Mouse (Mus musculus): Measurements from ENCODE around the gene Pik3cg. TPM values are rescaled to one million over a fixed set of nuclear protein-coding genes. Genes with fewer than 3 reads are reported as not detected.

The Pik3cg gene
- polyA plus RNA-seq, 1 experiment from 2014 or later: 3.7 TPM

GRCm38 (mm10) chr12:32236450-32236849 lies 28.0 kb upstream of the Pik3cg start:
- ATAC-seq (replicated peaks; ENCODE audit: low FRiP score, low TSS enrichment, low read depth) (no peak), DNase-seq (ENCODE audit: low spot score) (no peak)
- WGBS: 78% methylated on average over 3 of the region's 3 CpGs
- Histone ChIP-seq H3K4me3 (ENCODE audit: low read depth, low read length) (no peak overlapping the region), H3K27me3 (replicated peaks; ENCODE audit: control insufficient read depth, insufficient read depth, low read length) (no peaks in the 10 kb centered on the region), H3K4me1 (replicated peaks; ENCODE audit: control insufficient read depth, insufficient read depth, low read length) (no peaks in the 10 kb centered on the region), H3K4me2 (ENCODE audit: low read length) (no peak overlapping the region), H3K27ac (ENCODE audit: low read depth) (no peak overlapping the region), H3K9ac (ENCODE audit: low read length) (no peak overlapping the region), H3K36me3 (ENCODE audit: control insufficient read depth, insufficient read depth, low read length) (no peaks in the 10 kb centered on the region), H3K9me3 (ENCODE audit: control insufficient read depth, low read length) (no peaks in the 10 kb centered on the region)

GRCm38 (mm10) chr12:32233871-32234270 lies 25.4 kb upstream of the Pik3cg start:
- Histone ChIP-seq H3K9ac (ENCODE audit: low read length) (no peak overlapping the region), H3K36me3 (ENCODE audit: control insufficient read depth, insufficient read depth, low read length) (no peaks in the 10 kb centered on the region), H3K9me3 (ENCODE audit: control insufficient read depth, low read length) (no peaks in the 10 kb centered on the region), H3K27me3 (replicated peaks; ENCODE audit: control insufficient read depth, insufficient read depth, low read length) (no peaks in the 10 kb centered on the region), H3K27ac (ENCODE audit: low read depth) (no peak overlapping the region), H3K4me3 (ENCODE audit: low read depth, low read length) (no peak overlapping the region), H3K4me2 (ENCODE audit: low read length) (no peak overlapping the region), H3K4me1 (replicated peaks; ENCODE audit: control insufficient read depth, insufficient read depth, low read length) (no peaks in the 10 kb centered on the region)
- WGBS: 53% methylated on average over 4 of the region's 4 CpGs
- ATAC-seq (replicated peaks; ENCODE audit: low FRiP score, low TSS enrichment, low read depth): no peak
- DNase-seq (ENCODE audit: low spot score): no peak

- Histone ChIP-seq H3K9me3 (ENCODE audit: control insufficient read depth, low read length) (no peaks in the 10 kb centered on the region), H3K4me2 (ENCODE audit: low read length) (no peak overlapping the region), H3K4me1 (replicated peaks; ENCODE audit: control insufficient read depth, insufficient read depth, low read length) (no peaks in the 10 kb centered on the region), H3K27ac (ENCODE audit: low read depth) (no peak overlapping the region), H3K36me3 (ENCODE audit: control insufficient read depth, insufficient read depth, low read length) (no peaks in the 10 kb centered on the region), H3K27me3 (replicated peaks; ENCODE audit: control insufficient read depth, insufficient read depth, low read length) (no peaks in the 10 kb centered on the region), H3K9ac (ENCODE audit: low read length) (no peak overlapping the region), H3K4me3 (ENCODE audit: low read depth, low read length) (no peak overlapping the region)
- 90% methylated on average over 1 of the region's 1 CpGs for WGBS
- DNase-seq (ENCODE audit: low spot score) (no peak), ATAC-seq (replicated peaks; ENCODE audit: low FRiP score, low TSS enrichment, low read depth) (no peak)
Measured at GRCm38 (mm10) chr12:32231398-32231797, 22.9 kb upstream of the Pik3cg start.

GRCm38 (mm10) chr12:32223629-32224028 lies 15.2 kb upstream of the Pik3cg start:
- WGBS: 86% methylated on average over 1 of the region's 1 CpGs
- no peak for ATAC-seq (replicated peaks; ENCODE audit: low FRiP score, low TSS enrichment, low read depth)
- DNase-seq (ENCODE audit: low spot score): no peak

GRCm38 (mm10) chr12:32222758-32223385 lies 14.4 kb upstream of the Pik3cg start:
- no peak for ATAC-seq (replicated peaks; ENCODE audit: low FRiP score, low TSS enrichment, low read depth)
- whole genome bisulfite sequencing: 90% methylated on average over 7 of the region's 7 CpGs
- Histone ChIP-seq H3K27me3 (replicated peaks; ENCODE audit: control insufficient read depth, insufficient read depth, low read length) (no peaks in the 10 kb centered on the region), H3K27ac (ENCODE audit: low read depth) (no peak overlapping the region), H3K4me2 (ENCODE audit: low read length) (no peak overlapping the region), H3K9me3 (ENCODE audit: control insufficient read depth, low read length) (no peaks in the 10 kb centered on the region), H3K4me3 (ENCODE audit: low read depth, low read length) (no peak overlapping the region), H3K9ac (ENCODE audit: low read length) (no peak overlapping the region), H3K36me3 (ENCODE audit: control insufficient read depth, insufficient read depth, low read length) (no peaks in the 10 kb centered on the region), H3K4me1 (replicated peaks; ENCODE audit: control insufficient read depth, insufficient read depth, low read length) (no peaks in the 10 kb centered on the region)
- no peak for DNase-seq (ENCODE audit: low spot score)

More at GRCm38 (mm10) chr12:32223629-32224028, 15.2 kb upstream of the Pik3cg start:
- Histone ChIP-seq H3K36me3 (ENCODE audit: control insufficient read depth, insufficient read depth, low read length) (no peaks in the 10 kb centered on the region), H3K27ac (ENCODE audit: low read depth) (no peak overlapping the region), H3K4me2 (ENCODE audit: low read length) (no peak overlapping the region), H3K9ac (ENCODE audit: low read length) (no peak overlapping the region), H3K9me3 (ENCODE audit: control insufficient read depth, low read length) (no peaks in the 10 kb centered on the region), H3K4me3 (ENCODE audit: low read depth, low read length) (no peak overlapping the region), H3K27me3 (replicated peaks; ENCODE audit: control insufficient read depth, insufficient read depth, low read length) (no peaks in the 10 kb centered on the region), H3K4me1 (replicated peaks; ENCODE audit: control insufficient read depth, insufficient read depth, low read length) (no peaks in the 10 kb centered on the region)

- DNase-seq (ENCODE audit: low spot score): no peak
- H3K4me2 ChIP-seq (ENCODE audit: low read length): no peak overlapping the region
- no peak overlapping the region for H3K27ac ChIP-seq (ENCODE audit: low read depth)
- H3K4me3 ChIP-seq (ENCODE audit: low read depth, low read length): no peak overlapping the region
- H3K9ac ChIP-seq (ENCODE audit: low read length): no peak overlapping the region
- WGBS: 85% methylated on average over 1 of the region's 1 CpGs
- H3K9me3 ChIP-seq (ENCODE audit: control insufficient read depth, low read length): no peaks in the 10 kb centered on the region
- no peaks in the 10 kb centered on the region for H3K4me1 ChIP-seq (replicated peaks; ENCODE audit: control insufficient read depth, insufficient read depth, low read length)
- H3K27me3 ChIP-seq (replicated peaks; ENCODE audit: control insufficient read depth, insufficient read depth, low read length): no peaks in the 10 kb centered on the region
- no peak for ATAC-seq (replicated peaks; ENCODE audit: low FRiP score, low TSS enrichment, low read depth)
- H3K36me3 ChIP-seq (ENCODE audit: control insufficient read depth, insufficient read depth, low read length): no peaks in the 10 kb centered on the region
Measured at GRCm38 (mm10) chr12:32220387-32220786, 11.9 kb upstream of the Pik3cg start.

GRCm38 (mm10) chr12:32215143-32215542 lies 6.7 kb upstream of the Pik3cg start:
- WGBS: 74% methylated on average over 6 of the region's 6 CpGs
- no peak for DNase-seq (ENCODE audit: low spot score)

GRCm38 (mm10) chr12:32212702-32213101 lies 4.2 kb upstream of the Pik3cg start:
- Histone ChIP-seq H3K9ac (ENCODE audit: low read length) (no peak overlapping the region), H3K27ac (ENCODE audit: low read depth) (no peak overlapping the region), H3K4me3 (ENCODE audit: low read depth, low read length) (no peak overlapping the region), H3K9me3 (ENCODE audit: control insufficient read depth, low read length) (no peaks in the 10 kb centered on the region), H3K27me3 (replicated peaks; ENCODE audit: control insufficient read depth, insufficient read depth, low read length) (no peaks in the 10 kb centered on the region), H3K4me2 (ENCODE audit: low read length) (no peak overlapping the region), H3K36me3 (ENCODE audit: control insufficient read depth, insufficient read depth, low read length) (no peaks in the 10 kb centered on the region), H3K4me1 (replicated peaks; ENCODE audit: control insufficient read depth, insufficient read depth, low read length) (no peaks in the 10 kb centered on the region; the same call in 1 of the 2 replicates)
- DNase-seq (ENCODE audit: low spot score) (no peak), ATAC-seq (replicated peaks; ENCODE audit: low FRiP score, low TSS enrichment, low read depth) (no peak)
- WGBS: 85% methylated on average over 5 of the region's 5 CpGs

More at GRCm38 (mm10) chr12:32215143-32215542, 6.7 kb upstream of the Pik3cg start:
- no peaks in the 10 kb centered on the region for H3K4me1 ChIP-seq (replicated peaks; ENCODE audit: control insufficient read depth, insufficient read depth, low read length)
- no peaks in the 10 kb centered on the region for H3K27me3 ChIP-seq (replicated peaks; ENCODE audit: control insufficient read depth, insufficient read depth, low read length)
- no peaks in the 10 kb centered on the region for H3K36me3 ChIP-seq (ENCODE audit: control insufficient read depth, insufficient read depth, low read length)
- H3K9ac ChIP-seq (ENCODE audit: low read length): no peak overlapping the region
- ATAC-seq (replicated peaks; ENCODE audit: low FRiP score, low TSS enrichment, low read depth): no peak
- no peak overlapping the region for H3K4me3 ChIP-seq (ENCODE audit: low read depth, low read length)
- H3K4me2 ChIP-seq (ENCODE audit: low read length): no peak overlapping the region
- no peaks in the 10 kb centered on the region for H3K9me3 ChIP-seq (ENCODE audit: control insufficient read depth, low read length)
- no peak overlapping the region for H3K27ac ChIP-seq (ENCODE audit: low read depth)

- Histone ChIP-seq H3K9ac (ENCODE audit: low read length) (no peak overlapping the region), H3K27me3 (replicated peaks; ENCODE audit: control insufficient read depth, insufficient read depth, low read length) (no peaks in the 10 kb centered on the region), H3K4me3 (ENCODE audit: low read depth, low read length) (no peak overlapping the region), H3K36me3 (ENCODE audit: control insufficient read depth, insufficient read depth, low read length) (no peaks in the 10 kb centered on the region), H3K4me1 (replicated peaks; ENCODE audit: control insufficient read depth, insufficient read depth, low read length) (no peaks in the 10 kb centered on the region; the same call in 1 of the 2 replicates), H3K9me3 (ENCODE audit: control insufficient read depth, low read length) (no peaks in the 10 kb centered on the region), H3K27ac (ENCODE audit: low read depth) (no peak overlapping the region), H3K4me2 (ENCODE audit: low read length) (no peak overlapping the region)
- WGBS: 47% methylated on average over 5 of the region's 5 CpGs
- no peak for DNase-seq (ENCODE audit: low spot score)
- no peak for ATAC-seq (replicated peaks; ENCODE audit: low FRiP score, low TSS enrichment, low read depth)
Measured at GRCm38 (mm10) chr12:32212156-32212555, 3.7 kb upstream of the Pik3cg start.

Data from intestine, embryonic 14.5 days (tissue).